Mouse (Mus musculus): ENCODE results near the gene Gm8922. TPM values are rescaled to one million over a fixed set of nuclear protein-coding genes. Genes with fewer than 3 reads are reported as not detected.
"Not testable (repeated sequence)": the region's sequence is repeated elsewhere in the genome, so short reads cannot be mapped to it uniquely, and the experiment has no call there.

The Gm8922 gene
- polyA plus RNA-seq (2012; rRNA removed): 0.09 TPM in 1 of 2 replicates, not detected in the other

GRCm38 (mm10) chr5:11681659-11682058 lies at the start of gene Gm8922:
Gm8922 (plus strand) TSS chr5:11681959.
- not testable (repeated sequence) for H3K27ac ChIP-seq (ENCODE audit: insufficient read depth, low read length); H3K27me3 ChIP-seq (ENCODE audit: control insufficient read depth, insufficient read depth, low read length); H3K4me1 ChIP-seq (ENCODE audit: control insufficient read depth, insufficient read depth, insufficient read length); H3K36me3 ChIP-seq (ENCODE audit: control insufficient read depth, insufficient read depth, low read length); DNase-seq (ENCODE audit: low read depth in 1 of 2, low spot score in 2 of 2); H3K4me3 ChIP-seq (ENCODE audit: extremely low read depth, insufficient read depth, insufficient read length)
- no CpG with 5 or more reads among the region's 2 CpGs for WGBS

Other genes with a start within 250 kb of the Gm8922 start
- gene Gm8906, start 179.3 kb upstream of the Gm8922 start, polyA plus RNA-seq (2012; rRNA removed): not detected in 2 replicates
- gene Gm6460, start 87.0 kb upstream of the Gm8922 start, polyA plus RNA-seq (2012; rRNA removed): 0.12 and 0.13 TPM in 2 replicates
- not detected in 2 replicates for gene Gm8926, start 88.6 kb downstream of the Gm8922 start, polyA plus RNA-seq (2012; rRNA removed)
- not detected in 2 replicates for gene Gm6465, start 163.6 kb downstream of the Gm8922 start, polyA plus RNA-seq (2012; rRNA removed)
- gene 4933402N22Rik, start 236.1 kb downstream of the Gm8922 start, polyA plus RNA-seq (2012; rRNA removed): not detected in 2 replicates

Measured in spleen, adult 2 months (tissue).